Mouse (Mus musculus): ENCODE measurements around the gene Kctd5. TPM values are rescaled to one million over a fixed set of nuclear protein-coding genes. Genes with fewer than 3 reads are reported as not detected.
A peak's percentile ranks its signal among the peaks of the same experiment; 100 is the strongest.
"Not testable (repeated sequence)": the region's sequence is repeated elsewhere in the genome, so short reads cannot be mapped to it uniquely, and the experiment has no call there.

Kctd5 gene
- 10 to 100 TPM; 16.9 to 18.2 TPM for total RNA-seq (2021)
- long read RNA-seq, experiment 1, transcript Kctd5-201 (6 exons, 2,443 nt), result major isoform, 64 of 66 reads
- long read RNA-seq, experiment 1, partial matches to known transcripts, result 1 of 66 reads
- long read RNA-seq, experiment 1, other reads (novel, unspliced or antisense), result 1 of 66 reads
- long read RNA-seq, experiment 2, transcript Kctd5-201 (6 exons, 2,443 nt), result major isoform, 67 of 68 reads
- long read RNA-seq, experiment 2, partial matches to known transcripts, result 0 of 68 reads
- long read RNA-seq, experiment 2, other reads (novel, unspliced or antisense), result 1 of 68 reads

GRCm38 (mm10) chr17:24072919-24073696 lies at the start of gene Kctd5:
Gene Kctd5 (minus strand): TSS chr17:24073485.
- DNase-seq, result peak; percentile 93

DNA sequence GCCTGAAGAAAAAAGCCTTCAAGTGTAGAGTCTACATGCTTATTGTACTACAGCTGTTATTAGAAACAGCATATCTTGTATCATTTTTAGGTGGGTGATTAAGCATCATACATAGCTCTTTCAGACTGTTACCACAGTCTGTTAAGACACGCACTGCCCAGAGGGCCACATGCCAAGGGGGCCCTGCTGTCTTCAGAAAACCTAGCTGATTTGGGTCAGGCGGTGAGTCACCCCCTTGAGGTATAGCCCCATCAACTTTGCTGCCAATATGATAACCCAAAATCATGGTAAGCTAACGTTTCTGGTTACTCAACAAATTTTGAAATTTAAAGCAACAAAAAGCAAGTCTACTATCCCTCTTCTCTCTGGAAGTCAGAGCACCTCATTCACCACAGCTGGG lies 46.2 kb upstream of the Kctd5 start:
- DNase-seq, result no peak

DNA sequence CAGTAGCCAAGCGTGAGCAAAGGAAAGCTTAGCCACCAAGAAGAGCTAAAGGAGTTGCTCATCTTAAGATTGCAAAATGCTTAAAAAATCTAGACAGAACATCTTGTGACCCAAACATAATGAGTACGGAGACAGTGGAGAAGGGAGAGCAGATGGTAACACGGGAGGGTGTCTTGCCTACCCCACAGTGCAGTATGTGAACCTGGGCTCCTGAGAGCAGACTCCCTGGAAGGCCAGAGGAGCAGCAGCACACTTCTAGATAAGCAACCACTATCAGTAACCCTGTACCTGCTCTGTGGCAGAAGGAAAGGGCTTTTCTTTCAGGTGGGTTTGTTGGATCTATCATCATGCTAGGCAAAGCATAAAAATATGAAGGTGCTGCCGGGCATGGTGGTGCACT lies 39.7 kb upstream of the Kctd5 start:
- DNase-seq, result no peak

GRCm38 (mm10) chr17:24111256-24111655 lies 38.0 kb upstream of the Kctd5 start:
- no peak for DNase-seq

DNA sequence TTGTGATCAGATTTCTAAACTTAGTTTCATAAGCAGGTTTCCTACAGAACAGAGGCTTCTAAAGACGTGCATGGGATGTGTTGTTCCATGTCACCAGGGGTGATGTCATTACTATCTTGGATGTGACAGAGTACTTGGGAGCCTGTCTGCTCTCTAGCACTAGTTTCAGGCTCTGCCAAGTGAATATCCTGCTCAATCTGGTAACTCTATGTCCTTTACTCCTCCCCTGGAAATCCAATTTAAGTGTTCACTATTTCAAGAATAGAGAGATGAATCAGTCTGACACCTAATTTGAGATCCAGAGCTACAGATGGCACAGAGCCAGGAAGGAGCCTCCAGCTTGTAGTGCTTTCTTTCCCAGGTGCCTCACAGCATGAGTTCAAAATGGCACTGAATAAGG lies 35.6 kb upstream of the Kctd5 start:
- peak; percentile 16 for DNase-seq

- DNase-seq, result no peak
These were observed 31.8 kb upstream of the Kctd5 start for GRCm38 (mm10) chr17:24105111-24105510.

DNA sequence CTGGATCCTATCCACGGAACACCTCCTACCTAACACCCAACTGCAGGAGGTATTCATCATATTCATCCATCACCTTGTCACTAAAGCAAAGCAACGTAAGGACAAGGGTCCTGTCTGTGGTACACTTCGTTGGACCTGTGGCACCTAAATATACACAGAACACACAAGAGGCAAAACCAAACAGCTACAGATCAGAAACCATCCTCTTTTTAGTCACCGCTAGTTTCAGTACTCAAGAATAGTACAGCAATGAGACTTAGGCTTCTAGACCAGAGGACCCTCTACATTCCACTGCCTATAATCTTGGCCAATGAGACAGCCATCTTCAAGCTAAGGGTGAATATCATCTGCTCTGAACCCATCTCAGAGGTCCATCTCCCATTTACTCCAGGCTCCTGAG lies 25.1 kb upstream of the Kctd5 start:
- no peak for DNase-seq

GRCm38 (mm10) chr17:24090575-24090974 lies 17.3 kb upstream of the Kctd5 start:
- no peak for DNase-seq

GRCm38 (mm10) chr17:24086399-24086798 lies 13.1 kb upstream of the Kctd5 start:
- DNase-seq, result not testable (repeated sequence)

- DNase-seq, result no peak
These were observed 11.3 kb upstream of the Kctd5 start for GRCm38 (mm10) chr17:24084593-24084992.

GRCm38 (mm10) chr17:24077101-24077500 lies 3.8 kb upstream of the Kctd5 start:
- DNase-seq, result no peak

DNA sequence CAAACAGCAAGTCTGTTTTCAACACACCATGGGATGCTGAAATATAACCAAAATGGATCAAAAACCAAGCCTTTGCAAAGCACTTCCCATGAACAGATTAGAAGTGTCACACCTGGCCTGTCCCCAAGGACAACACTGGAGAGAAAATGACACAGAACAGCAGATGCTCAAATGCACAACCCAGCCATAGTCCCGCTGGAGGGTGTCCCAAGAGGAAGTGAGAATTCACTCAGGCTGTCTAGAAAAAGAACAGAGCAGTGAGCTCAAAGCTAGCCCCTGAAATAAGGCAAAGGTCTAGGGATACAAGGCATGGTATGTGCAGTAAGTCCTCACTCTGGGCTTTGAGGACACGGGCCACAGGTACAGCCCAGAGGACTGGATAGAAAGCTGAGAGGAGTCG lies 3.8 kb downstream of the Kctd5 start:
- no peak for DNase-seq

DNA sequence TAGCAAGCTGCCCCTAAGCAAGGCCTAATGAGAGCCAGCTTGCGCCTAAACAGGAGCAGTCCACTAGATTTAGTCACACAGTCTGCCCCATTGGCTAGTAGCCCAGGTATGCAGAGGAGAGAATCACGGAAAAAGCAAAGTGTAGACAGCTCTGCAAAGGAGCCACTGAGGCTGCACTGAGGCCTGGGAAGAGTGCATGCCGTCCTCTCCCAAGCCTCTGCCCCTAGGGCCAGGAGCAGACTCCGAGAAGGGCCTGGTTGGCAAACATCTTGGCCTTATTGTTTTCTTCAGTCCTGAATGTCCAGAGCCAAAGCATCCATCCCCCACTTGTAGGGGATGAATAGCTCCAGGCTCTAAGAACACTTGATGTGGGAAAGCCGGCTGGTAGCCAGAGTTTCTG lies 5.0 kb downstream of the Kctd5 start:
- no peak for DNase-seq

DNA sequence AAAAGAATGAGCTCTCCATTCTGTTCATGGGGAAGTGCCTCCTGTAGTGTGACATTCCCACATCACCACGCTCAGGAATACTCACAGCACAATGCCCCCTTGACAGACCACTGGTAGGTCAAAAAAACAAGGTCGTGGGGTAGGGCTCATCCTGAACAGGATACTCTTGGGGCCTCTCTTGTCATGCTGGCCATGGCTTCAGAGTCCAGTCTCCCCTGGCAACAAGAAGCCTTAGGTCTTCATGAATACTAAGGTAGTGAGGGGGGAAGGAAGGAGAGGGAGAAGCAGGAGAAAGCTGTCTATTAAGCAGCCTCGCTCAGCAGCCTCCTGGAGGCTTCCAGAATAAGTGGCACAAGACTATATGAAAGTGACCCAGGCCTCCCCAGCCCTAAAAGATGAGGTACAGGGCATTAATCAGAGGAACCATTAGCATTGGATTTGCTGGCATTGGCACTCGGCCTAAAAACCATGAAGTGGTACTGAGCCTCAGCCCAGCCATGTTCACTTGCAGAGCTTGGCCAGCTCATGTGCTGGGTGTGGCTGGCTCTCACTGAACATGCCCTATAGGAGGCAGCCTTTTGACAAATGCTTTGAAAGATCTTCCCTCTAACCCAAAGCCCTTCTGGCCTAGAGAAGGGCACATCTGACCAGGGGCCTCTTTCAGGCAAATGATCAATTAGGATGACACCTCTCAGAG lies 10.7 kb downstream of the Kctd5 start:
- DNase-seq, result no peak

GRCm38 (mm10) chr17:24057730-24058245 lies 15.5 kb downstream of the Kctd5 start:
- no peak for DNase-seq

DNA sequence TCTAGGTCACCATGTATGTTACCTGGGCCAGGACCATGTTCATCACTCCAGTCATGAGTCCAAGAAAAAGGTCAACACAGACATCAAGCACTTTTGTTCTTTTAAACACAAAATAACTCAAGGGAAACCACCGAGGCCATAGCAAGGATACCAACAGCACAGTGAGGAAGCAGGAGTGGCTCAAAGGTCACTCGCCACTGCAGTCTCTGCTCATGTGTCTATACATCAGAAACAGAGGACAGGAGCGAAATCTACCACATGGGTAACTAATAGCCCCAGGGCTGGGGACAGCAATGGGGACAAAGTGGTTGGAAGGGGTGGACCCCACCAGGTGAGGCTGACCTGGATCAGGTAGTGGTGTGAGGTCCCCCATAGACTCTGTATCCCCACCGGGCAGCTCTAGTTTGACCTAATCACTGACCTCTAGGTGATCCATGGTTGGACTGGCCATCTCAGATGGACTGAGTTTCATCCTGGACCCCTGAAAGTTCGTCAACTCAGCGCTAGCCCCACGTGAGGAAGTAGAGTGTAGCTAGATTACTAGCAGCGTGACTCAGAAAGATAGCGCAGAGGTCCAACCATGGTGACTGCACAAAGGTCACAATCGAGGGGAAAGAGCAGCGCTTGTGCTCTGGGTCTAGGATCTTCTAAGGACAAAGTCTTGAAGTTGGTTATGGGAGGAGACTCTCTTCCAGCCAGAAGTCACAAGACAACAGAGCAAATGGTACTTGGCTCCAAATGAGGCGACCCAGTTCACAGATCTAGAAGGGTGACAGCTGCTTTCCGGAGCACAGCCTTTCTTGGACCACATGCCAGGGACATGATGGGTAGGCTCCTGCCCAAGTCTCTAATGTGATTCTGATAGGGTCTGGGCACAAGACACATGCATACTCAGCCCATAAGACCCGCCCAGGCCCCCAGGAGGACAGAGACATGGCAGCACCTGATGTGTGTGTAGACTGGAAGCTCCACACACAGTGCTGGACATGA lies 16.4 kb downstream of the Kctd5 start:
- DNase-seq, result no peak

- no peak for DNase-seq
These were observed 24.3 kb downstream of the Kctd5 start for GRCm38 (mm10) chr17:24049008-24049407.

GRCm38 (mm10) chr17:24048053-24048452 lies 25.2 kb downstream of the Kctd5 start:
- DNase-seq, result no peak

GRCm38 (mm10) chr17:24046026-24046425 lies 27.3 kb downstream of the Kctd5 start:
- DNase-seq, result no peak

DNA sequence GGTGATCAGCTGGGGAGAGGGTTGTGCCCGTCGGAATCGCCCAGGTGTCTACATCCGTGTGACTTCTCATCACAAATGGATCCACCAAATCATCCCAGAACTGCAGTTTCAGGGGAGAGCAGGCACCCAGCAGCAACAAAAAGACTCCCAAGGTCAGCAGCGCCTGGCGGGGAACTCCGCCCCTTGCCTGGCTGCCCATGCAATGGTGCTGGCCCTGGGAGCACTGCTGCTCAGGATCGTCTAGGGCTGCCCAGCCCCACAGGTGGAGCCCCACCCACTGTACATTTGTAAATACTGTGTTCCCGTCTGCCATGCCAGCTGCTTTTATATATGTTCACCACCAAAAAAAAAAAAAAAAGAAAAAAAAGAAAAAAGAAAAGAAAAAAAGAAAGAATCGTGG lies 27.7 kb downstream of the Kctd5 start:
- DNase-seq, result no peak

- DNase-seq, result no peak
These were observed 28.8 kb downstream of the Kctd5 start for GRCm38 (mm10) chr17:24044482-24044881.

DNA sequence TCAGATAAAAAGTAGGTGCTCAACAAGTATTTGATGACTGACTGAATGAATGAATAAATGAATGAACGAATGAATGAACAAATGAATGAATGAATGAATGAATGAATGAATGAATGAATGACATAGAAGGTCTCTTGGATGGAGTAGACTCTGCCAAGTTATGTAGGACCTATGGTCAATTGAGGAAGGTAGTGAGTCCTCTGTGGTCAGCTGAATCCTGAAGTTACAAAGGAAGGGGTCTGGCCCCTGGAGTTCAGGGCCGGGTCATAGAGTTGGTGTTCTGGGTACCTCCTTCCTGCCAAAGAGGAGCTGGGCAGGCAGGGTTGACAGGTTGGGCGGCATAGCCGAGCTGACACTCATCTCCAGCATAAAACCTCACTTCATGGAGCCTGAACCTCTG lies 35.4 kb downstream of the Kctd5 start, which contains the start of gene Prss27:
Gene Prss27 (plus strand): TSS at position 301 of the 400 bp plus-strand sequence.
- DNase-seq, result no peak

All from gastrocnemius, postnatal 10 days (tissue).